Mouse (Mus musculus) monocyte, adult 2 months (primary cell): ENCODE results near the gene Ccdc159.

Experiments
- DNase-seq, 2 experiments: peaks; one replicate each; pipeline ENCODE4 v3.0.0; 2022; ENCODE audit warnings: low spot score in 2 of 2, low read depth in 1 of 2

The Ccdc159 gene

GRCm38 (mm10) chr9:21960135-21960534 is 32.9 kb downstream of the Ccdc159 start:
- no peak for DNase-seq

GRCm38 (mm10) chr9:21960558-21961208 is 33.4 kb downstream of the Ccdc159 start:
- no peak for DNase-seq

GRCm38 (mm10) chr9:21961366-21961980 is 34.2 kb downstream of the Ccdc159 start:
- DNase-seq, result no peak

GRCm38 (mm10) chr9:21962010-21962409 is 34.7 kb downstream of the Ccdc159 start:
- no peak for DNase-seq

DNA sequence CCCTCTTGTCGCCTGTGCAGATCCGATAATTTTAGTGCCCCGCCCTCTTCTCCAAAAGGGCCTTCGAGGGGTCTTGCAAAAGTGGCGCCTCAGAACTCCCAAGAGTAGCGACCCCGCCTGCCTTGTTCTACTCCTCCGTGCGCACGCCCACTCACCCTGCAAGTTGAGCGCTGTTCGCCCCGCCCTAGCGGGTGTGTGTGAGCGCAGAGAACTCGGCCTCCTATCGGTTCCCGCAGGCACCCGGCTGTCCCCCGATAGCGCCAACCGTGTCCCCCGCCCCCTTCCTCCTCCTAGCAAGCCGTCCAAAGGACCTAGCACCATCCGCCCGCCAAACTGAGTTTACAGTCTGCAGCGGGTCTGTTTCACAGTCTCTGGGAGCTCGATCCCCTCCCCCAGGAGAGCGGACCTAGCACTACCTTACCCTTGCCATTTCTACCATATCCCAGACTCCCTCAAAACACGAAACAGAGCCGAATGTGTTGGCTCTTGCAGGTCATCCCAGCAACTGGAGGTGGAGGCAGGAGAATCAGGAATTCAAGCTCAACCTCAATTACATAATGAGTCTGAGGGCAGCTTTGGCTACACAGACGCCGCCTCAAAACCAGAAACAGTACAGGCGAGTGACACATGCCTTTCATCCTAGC is 35.3 kb downstream of the Ccdc159 start:
- DNase-seq, result no peak

- no peak for DNase-seq
Measured at GRCm38 (mm10) chr9:21963417-21963816, 36.1 kb downstream of the Ccdc159 start, which contains the start of gene Epor. Epor (minus strand) TSS chr9:21963506.

DNA sequence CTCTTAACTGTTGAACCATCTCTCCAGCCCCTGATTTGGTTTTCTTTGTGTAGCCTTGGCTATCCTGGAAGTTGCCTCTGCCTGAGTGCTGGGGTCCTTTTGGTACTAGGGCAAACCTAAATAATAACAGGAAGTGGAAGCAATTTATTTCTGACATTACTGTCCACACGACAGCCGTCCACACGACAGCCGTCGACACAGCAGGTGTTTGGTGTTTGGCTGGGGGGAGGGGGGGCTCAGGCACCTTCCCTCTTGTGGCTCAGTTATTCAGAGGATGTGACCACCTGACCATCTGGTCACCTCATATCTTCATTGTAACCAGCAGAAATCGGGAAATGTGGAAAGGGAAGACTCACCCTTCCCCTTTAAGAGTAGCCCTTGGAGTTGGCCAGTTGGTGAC is 41.6 kb downstream of the Ccdc159 start:
- no peak for DNase-seq

DNA sequence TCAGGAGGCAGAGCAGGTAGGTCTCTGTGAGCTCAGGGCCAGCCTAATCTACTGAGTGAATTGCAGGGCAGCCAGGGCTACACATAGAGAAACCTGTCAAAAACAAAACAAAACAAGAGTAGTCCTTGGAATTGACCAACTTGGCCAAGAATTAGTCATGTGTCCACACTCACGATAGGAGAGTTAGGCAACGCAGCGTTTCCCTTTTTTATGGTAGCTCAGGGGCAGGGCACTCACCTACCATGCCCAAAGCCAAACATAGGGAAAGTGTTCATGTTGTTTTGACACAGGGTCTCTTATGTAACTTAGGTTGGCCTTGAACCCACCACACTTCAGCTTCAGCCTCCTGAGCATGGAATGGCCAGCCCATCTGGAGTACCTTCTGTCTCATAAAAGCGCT is 42.0 kb downstream of the Ccdc159 start:
- DNase-seq, result no peak

GRCm38 (mm10) chr9:21976626-21977175 is 49.4 kb downstream of the Ccdc159 start:
- DNase-seq, result no peak

- DNase-seq, result no peak
Measured at GRCm38 (mm10) chr9:21977331-21977730, 50.1 kb downstream of the Ccdc159 start.

DNA sequence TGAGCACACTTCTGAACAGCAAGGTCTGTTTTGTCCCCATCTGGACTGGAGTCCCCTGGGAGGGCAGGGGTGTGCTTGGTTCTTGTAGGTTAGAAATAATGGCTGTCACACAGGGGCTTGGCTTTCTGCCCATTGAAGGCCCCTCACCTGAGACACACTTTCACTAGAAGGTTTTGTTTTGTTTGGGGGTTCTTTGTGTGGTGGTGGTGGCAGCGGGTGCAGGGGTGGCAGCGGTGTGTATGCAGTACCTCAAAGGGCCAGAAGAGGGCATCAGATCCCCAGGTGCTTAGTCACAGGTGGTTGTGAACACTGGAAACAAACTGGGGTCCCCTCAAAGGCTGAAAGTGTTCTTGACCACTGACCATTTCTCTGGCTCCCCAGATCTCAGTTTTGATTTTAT is 50.7 kb downstream of the Ccdc159 start:
- no peak for DNase-seq

DNA sequence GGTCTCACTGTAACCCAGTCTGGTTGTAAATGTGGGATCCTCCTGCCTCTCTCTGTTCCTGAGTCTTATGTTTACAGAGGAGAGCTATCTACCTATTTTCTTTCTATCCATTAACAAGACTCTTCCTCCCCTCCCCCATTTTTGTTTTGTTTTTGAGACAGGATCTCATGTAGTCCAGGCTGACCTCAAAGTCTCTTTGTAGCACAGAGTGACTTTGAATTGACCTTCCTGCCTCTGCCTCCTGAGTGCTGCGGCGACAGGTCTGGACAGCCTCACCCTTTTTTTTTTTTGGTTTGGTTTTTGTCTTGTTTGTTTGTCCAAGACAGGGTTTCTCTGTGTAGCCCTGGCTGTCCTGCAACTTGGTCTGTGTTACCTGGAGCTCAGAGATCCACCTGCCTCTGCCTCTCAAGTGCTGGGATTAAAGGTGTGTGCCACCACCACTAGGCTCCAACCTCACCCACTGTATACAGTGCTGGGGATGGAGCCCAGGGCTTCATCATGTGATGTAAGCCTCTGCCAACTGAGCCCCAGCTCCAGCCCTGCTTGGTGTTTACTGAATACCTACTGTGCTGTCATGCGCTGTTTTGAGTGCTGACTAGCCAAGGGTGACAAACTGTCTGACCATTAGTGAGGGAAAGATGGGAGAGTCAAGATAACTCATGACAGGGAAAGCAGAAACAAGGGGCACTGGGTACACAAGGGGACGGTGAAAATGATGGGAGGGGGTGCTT is 51.3 kb downstream of the Ccdc159 start:
- DNase-seq, result no peak

- DNase-seq, result no peak
Measured at GRCm38 (mm10) chr9:21983911-21984310, 56.6 kb downstream of the Ccdc159 start.
